Mouse (Mus musculus) retina, postnatal 1 day (tissue): Measurements from ENCODE around the gene Kcnip1.

ENCODE experiments used
- DNase-seq: peaks from one replicate; pipeline ENCODE4 v3.0.0-alpha.2; 2012

Kcnip1 gene

DNA sequence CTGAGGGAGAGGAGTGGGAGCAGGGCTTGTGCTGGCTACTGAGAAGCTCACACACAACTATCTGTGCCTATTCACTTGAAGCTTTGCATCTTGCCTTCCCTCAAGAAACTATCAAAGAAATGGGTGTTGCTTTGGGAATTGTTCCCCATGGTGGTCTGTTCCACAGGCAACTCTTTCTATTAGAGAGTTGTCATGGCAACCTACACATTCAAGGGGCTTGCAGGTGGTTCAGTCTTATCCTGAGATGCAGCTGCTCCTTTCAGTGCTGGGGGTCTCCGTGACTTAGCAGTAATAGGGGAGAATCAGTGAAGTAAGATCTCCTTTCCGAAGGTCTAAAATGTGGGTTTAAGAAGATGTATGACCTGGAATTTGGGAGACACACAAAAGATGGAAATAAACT lies 102.6 kb downstream of the Kcnip1 start:
- DNase-seq, result no peak

GRCm38 (mm10) chr11:33887660-33888059 lies 105.3 kb downstream of the Kcnip1 start:
- no peak for DNase-seq

- no peak for DNase-seq
Measured at GRCm38 (mm10) chr11:33885981-33886380, 107.0 kb downstream of the Kcnip1 start.

GRCm38 (mm10) chr11:33882731-33883328 lies 110.1 kb downstream of the Kcnip1 start:
- no peak for DNase-seq

DNA sequence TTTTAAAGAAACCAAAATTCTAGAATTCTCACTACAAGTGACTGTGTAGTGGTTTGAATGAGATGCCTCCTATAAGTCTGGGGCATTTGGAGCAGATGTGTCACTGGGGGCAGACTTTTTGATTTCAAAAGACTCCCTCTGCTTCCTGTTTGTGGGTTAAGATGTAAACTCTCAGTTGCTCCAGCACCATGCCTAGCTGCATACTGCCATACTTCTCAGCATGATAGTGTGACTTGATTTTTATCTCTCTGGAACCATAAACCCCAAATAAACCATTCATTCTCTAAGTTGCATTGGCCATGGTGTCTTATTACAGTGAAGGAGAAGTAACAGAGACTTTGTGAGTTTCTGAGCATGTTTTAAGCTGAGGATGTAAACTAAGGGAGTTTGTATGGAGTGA lies 118.0 kb downstream of the Kcnip1 start:
- no peak for DNase-seq

GRCm38 (mm10) chr11:33873071-33873781 lies 119.7 kb downstream of the Kcnip1 start:
- peak; percentile 49 for DNase-seq

DNA sequence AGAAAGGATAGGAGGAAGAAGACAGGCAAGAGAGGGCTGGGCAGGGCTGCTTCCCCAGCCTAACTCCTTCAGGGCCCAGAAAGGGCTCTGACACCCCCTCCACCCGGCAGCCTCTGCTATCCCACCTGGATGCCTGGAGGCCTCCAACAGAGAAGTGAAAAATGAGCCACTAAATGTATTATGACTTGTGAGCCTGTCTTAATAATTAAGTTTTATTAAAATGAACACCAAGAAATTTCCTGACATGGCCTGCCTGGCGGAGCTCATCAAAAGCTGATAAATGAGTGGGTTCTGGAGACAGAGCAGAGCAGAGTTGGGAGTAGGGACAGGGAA lies 120.3 kb downstream of the Kcnip1 start:
- no peak for DNase-seq

- DNase-seq, result no peak
Measured at GRCm38 (mm10) chr11:33871998-33872715, 120.8 kb downstream of the Kcnip1 start.

DNA sequence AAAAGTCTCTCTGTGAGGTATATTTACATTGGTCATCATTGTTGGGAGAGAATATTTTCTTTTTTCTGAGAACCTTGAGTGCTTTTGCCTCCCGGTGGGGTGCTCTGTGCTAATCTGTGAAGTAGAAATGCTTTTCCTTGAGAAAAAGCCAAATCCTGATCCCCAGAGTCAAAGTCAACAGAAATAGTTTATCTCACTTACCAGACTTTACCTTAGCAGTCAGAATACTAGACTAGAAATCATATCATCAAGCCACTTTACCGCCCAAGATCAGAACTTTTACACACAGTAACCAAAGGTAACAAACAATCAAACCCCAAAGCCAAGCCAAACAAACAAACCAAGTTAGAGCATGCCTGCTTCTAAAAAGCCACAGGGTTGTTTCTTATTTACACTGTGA lies 122.7 kb downstream of the Kcnip1 start:
- DNase-seq, result no peak

- no peak for DNase-seq
Measured at GRCm38 (mm10) chr11:33869559-33869958, 123.4 kb downstream of the Kcnip1 start.

GRCm38 (mm10) chr11:33866775-33867174 lies 126.2 kb downstream of the Kcnip1 start:
- no peak for DNase-seq

DNA sequence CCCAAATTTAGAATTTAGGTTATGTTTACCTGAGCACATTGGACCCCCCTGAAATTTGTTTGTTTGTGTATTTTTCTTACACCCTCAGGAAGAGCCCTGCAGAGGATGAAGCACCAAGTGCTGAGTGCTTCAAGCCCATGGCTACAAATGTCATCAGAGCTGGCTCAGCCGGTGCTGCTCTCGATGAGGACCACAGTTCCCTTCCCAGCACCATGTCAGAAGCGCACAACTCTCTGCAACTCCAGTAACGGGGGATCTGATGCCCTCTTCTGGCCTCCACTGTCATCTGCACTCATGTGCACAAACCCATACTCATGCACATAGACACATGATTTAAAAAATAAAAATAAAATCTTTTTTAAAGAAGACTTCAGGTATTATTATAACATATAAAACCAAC lies 128.7 kb downstream of the Kcnip1 start:
- no peak for DNase-seq

GRCm38 (mm10) chr11:33861823-33862222 lies 131.1 kb downstream of the Kcnip1 start:
- DNase-seq, result no peak

DNA sequence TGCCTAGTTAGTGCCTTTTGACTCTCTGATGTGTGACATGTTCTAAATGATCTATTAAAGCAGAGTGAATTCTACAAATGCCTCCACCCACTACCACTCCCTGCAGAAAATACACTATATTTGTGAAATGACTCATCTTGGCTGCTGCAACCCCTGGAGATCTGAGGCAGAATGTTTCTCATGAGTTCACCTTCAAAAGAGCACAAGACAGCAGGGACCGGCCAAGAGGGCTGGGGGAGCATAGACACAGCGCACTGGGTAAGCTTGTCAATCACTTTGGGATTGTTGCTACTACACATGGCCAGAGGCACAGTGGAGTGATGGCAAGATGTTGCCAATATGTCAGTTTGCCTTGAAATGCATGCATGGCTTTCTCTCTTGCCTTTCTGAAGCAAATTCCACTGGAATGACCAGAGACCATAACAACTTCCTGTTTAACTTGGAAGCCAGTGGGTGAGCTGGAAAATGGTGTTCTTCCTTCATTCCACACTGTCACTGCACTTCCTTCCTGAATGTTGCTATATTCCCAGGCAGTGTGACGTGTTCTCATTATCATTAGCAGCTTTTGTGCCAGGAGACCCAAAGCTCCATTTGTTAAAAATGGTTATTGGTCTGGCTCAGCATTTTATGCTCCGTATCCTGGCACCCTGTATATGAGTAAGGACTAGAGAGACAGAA lies 131.9 kb downstream of the Kcnip1 start:
- DNase-seq, result no peak

DNA sequence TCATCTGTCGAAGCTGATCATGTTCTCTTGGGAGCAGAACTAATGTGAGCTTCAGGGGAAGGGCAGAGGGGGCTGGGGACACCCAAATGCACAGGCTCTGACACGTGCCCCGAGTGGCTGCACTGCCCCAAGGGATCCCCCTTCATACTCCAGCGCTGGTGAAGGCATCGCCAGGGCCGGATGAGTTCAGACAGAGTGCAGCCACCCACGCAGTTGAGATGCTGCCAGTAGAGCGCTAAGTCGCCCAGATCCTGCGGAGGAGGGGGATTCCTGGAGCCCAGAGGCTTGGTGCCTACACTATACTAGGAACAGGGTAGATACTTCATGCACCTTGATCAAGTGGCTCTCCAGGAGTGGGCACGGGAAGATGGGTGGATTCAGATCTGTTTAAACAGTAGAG lies 143.3 kb downstream of the Kcnip1 start:
- peak; percentile 85 for DNase-seq

GRCm38 (mm10) chr11:33848685-33849084 lies 144.3 kb downstream of the Kcnip1 start:
- DNase-seq, result no peak

- DNase-seq, result no peak
Measured at GRCm38 (mm10) chr11:33845931-33846330, 147.0 kb downstream of the Kcnip1 start.

DNA sequence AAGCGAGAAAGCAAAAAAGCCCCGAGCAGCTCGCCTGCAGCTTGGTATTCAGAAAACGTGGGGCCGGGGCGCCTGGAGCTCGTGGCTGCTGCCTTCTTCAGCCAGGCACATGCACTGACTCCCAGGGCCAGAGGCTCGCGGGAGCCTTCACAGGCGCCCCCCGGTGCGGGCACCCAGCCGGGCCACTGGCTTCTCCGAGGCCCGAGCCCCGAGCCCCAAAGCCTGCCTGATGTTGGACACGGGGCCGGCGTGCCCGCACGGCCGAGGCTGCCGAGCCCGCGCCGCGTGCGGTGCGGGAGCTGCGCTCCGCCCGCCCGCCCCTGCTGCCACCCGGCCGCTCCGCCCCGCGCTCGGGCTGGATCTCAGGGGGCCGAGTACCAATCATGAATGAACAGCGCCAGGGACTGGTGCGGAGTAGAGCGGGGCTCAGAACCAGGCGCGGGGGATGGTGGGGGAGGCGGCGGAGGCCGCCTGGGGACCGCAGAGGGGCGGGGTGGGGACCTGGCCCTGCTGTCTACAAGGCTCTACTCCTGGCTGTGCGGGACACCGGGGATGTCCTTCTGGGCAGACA lies 149.6 kb downstream of the Kcnip1 start:
- peak; percentile 70 for DNase-seq

- no peak for DNase-seq
Measured at GRCm38 (mm10) chr11:33839049-33839448, 153.9 kb downstream of the Kcnip1 start.

- no peak for DNase-seq
Measured at GRCm38 (mm10) chr11:33829774-33830173, 163.2 kb downstream of the Kcnip1 start.

DNA sequence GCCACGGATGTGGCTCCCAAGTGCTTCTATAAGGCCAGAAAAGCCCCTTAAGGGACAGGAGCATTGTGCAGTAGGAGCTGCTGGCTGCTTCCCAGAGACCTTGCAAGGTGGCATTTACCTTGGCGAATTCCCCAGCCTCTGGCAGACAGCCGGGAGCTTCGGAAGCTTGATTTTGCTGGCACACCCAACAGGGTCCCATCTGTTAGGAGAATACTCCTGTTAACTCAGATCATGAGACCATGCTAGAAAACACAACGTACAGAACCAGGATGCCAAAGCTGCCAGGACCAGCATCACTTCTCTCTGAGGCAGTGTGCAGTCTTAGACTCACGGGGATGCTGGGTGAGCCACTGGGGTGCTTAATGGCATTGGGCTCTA lies 165.1 kb downstream of the Kcnip1 start:
- no peak for DNase-seq

DNA sequence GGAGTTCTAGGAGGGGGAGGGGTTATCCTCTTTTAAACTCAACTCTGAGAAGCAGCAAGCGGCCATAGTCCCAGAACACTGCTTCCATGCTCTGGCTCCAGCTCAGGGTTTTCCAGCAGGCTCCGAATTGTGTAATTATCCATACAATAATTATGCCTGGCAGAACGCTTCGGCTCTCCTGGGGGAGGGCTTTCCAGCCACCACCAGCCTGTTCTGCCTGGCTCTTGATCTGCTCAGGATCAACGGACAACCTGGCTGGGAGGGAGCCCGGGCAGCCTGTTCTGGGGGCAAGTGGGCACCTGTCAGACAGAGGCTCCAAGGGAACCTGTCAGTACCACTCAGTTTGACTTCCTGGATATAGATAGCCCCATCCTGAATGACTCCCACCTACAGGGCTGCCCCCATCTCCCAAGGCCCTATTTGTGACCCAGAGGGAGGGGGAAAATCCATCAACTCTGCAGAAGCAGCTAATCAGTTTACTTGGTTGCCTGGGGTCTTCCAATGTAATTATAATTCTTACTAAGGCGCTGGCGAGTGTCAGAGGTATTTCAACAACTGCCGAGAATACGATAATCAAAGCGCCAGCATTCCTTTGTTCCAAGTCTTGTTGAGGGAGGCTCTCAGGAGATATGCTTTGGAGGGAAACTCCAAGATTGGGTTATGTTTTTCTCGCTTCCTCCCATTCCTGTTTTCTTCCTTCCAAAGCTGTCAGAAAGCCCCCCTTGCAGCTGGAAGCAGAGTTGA lies 165.7 kb downstream of the Kcnip1 start:
- peak; percentile 54 for DNase-seq

DNA sequence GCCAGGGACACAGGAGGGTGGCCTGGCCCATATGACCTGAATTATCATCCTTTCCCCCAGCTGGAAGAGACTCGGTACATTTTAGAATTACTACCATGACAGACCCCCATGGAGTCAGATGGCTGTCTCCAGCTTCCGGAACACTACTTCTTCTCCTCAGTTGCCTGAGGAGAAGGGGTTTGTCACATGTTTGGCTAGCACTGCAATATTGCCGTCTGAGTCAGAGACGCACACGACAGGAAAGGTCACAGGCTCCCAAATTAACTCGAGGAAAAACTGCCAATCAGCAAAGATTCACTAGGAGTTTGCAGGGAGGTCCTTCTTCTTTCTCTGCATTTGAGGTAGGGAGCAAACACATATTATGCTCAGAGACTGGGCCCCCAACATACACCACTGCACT lies 168.2 kb downstream of the Kcnip1 start:
- no peak for DNase-seq
